Mouse (Mus musculus): ENCODE data around the gene Abhd6. TPM values are rescaled to one million over a fixed set of nuclear protein-coding genes. Genes with fewer than 3 reads are reported as not detected.

Abhd6 gene
- total and polyA plus RNA-seq, 3 experiments = not detected

DNA sequence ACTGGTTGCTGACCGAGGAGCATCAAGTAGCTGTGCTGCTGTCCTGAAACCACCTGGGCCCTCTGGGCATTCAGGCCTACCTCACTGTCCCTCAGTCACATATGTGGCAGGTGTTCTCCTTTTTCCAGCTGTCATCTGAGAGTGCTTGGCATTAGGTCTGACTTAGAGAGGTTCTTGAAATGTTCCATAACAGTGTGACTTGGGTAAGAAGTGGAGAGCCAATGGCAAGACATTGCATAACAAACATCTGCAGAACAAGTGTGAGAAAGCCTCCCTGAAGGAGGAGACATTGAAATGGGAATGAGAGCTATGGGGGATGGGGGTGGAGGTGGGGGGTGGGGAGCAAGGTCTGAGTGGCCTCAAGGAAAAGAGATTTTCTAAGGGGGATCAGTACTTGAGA lies 80.2 kb downstream of the Abhd6 start:
- H3K79me2 ChIP-seq (ENCODE audit: control insufficient read depth, insufficient read depth, low read length, poor library complexity) = peaks cover 19% of the 10 kb centered on the region
- no peak overlapping the region for H3K9ac ChIP-seq (ENCODE audit: control insufficient read depth, low read depth, low read length, poor library complexity, severe bottlenecking)
- H3K27ac ChIP-seq (ENCODE audit: control insufficient read depth, low read depth, low read length) = no peak overlapping the region
- H3K4me1 ChIP-seq (ENCODE audit: control insufficient read depth in 1 of 2, insufficient read depth in 2 of 2, low read length in 2 of 2) = peaks cover 0 to 13% of the 10 kb centered on the region in 2 experiments; a peak in 1 of 4 replicates
- DNase-seq (ENCODE audit: low read depth, low spot score) = no peak
- H3K9me3 ChIP-seq (replicated peaks; ENCODE audit: insufficient read depth, low read length) = no peaks in the 10 kb centered on the region
- TF ChIP-seq JUND (IDR thresholded peaks at IDR 0.05; ENCODE audit: low read depth, low read length) (no peak), CHD1 (IDR thresholded peaks at IDR 0.05; ENCODE audit: low read depth, low read length) (no peak)
- H3K36me3 ChIP-seq (ENCODE audit: control insufficient read depth in 1 of 2, insufficient read depth in 2 of 2, low read length in 2 of 2) = peaks cover 7 to 10% of the 10 kb centered on the region in 2 experiments
- no peaks in the 10 kb centered on the region for H3K27me3 ChIP-seq (ENCODE audit: control insufficient read depth in 1 of 2, insufficient read depth in 2 of 2, low read length in 2 of 2)
- H3K4me3 ChIP-seq (ENCODE audit: control insufficient read depth in 1 of 2, insufficient read depth in 1 of 2, low read depth in 2 of 2, low read length in 2 of 2) = no peak overlapping the region

- Histone ChIP-seq H3K27me3 (ENCODE audit: control insufficient read depth in 1 of 2, insufficient read depth in 2 of 2, low read length in 2 of 2) (no peaks in the 10 kb centered on the region), H3K36me3 (ENCODE audit: control insufficient read depth in 1 of 2, insufficient read depth in 2 of 2, low read length in 2 of 2) (peaks cover 0 to 14% of the 10 kb centered on the region in 2 experiments; a peak in 3 of 4 replicates), H3K4me3 (ENCODE audit: control insufficient read depth in 1 of 2, insufficient read depth in 1 of 2, low read depth in 2 of 2, low read length in 2 of 2) (no peak overlapping the region), H3K27ac (ENCODE audit: control insufficient read depth, low read depth, low read length) (no peak overlapping the region), H3K9me3 (replicated peaks; ENCODE audit: insufficient read depth, low read length) (no peaks in the 10 kb centered on the region), H3K79me2 (ENCODE audit: control insufficient read depth, insufficient read depth, low read length, poor library complexity) (no peaks in the 10 kb centered on the region), H3K9ac (ENCODE audit: control insufficient read depth, low read depth, low read length, poor library complexity, severe bottlenecking) (no peak overlapping the region), H3K4me1 (ENCODE audit: control insufficient read depth in 1 of 2, insufficient read depth in 2 of 2, low read length in 2 of 2) (no peaks in the 10 kb centered on the region)
- TF ChIP-seq ZC3H11A (IDR thresholded peaks at IDR 0.05; ENCODE audit: low read depth, low read length) (no peak), CHD2 (IDR thresholded peaks at IDR 0.05; ENCODE audit: low read length) (no peak), CHD1 (IDR thresholded peaks at IDR 0.05; ENCODE audit: low read depth, low read length) (no peak), UBTF (IDR thresholded peaks at IDR 0.05; ENCODE audit: borderline replicate concordance, insufficient read depth, low read depth, low read length) (no peak), EP300 (IDR thresholded peaks at IDR 0.05; ENCODE audit: low read depth in 1 of 2, low read length in 2 of 2) (no peak), POLR2A (IDR thresholded peaks at IDR 0.05; ENCODE audit: control insufficient read depth in 1 of 2, insufficient read depth in 1 of 2, low read depth in 1 of 2, low read length in 2 of 2, poor library complexity in 1 of 2) (no peak), POLR2AphosphoS2 (IDR thresholded peaks at IDR 0.05; ENCODE audit: low read length) (no peak), MYB (IDR thresholded peaks at IDR 0.05; ENCODE audit: low read depth, low read length) (no peak), USF1 (IDR thresholded peaks at IDR 0.05; ENCODE audit: low read depth, low read length) (no peak), JUND (IDR thresholded peaks at IDR 0.05; ENCODE audit: low read depth, low read length) (no peak), E2F4 (IDR thresholded peaks at IDR 0.05; ENCODE audit: borderline replicate concordance, low read depth, low read length) (no peak), RAD21 (IDR thresholded peaks at IDR 0.05; ENCODE audit: low read depth, low read length) (no peak), USF2 (IDR thresholded peaks at IDR 0.05; ENCODE audit: borderline replicate concordance in 1 of 2, insufficient read depth in 1 of 2, low read depth in 1 of 2, low read length in 2 of 2) (no peak), ETS1 (IDR thresholded peaks at IDR 0.05; ENCODE audit: low read depth, low read length) (no peak), MAX (IDR thresholded peaks at IDR 0.05; ENCODE audit: low read length) (no peak), POLR2AphosphoS5 (IDR thresholded peaks at IDR 0.05; ENCODE audit: borderline replicate concordance, low read depth, low read length) (no peak), SIN3A (IDR thresholded peaks at IDR 0.05; ENCODE audit: low read length) (no peak)
- no peak for DNase-seq (ENCODE audit: low read depth, low spot score)
Observed at GRCm38 (mm10) chr14:8089016-8089415, 86.3 kb downstream of the Abhd6 start.
